Mouse (Mus musculus) gastrocnemius, adult 2 months (tissue): ENCODE results near the gene Timeless. TPM values are rescaled to one million over a fixed set of nuclear protein-coding genes. Genes with fewer than 3 reads are reported as not detected.
"Not testable (repeated sequence)": the region's sequence is repeated elsewhere in the genome, so short reads cannot be mapped to it uniquely, and the experiment has no call there.

Experiments used
- DNase-seq: peaks from one replicate; pipeline ENCODE4 v3.0.0; 2022
- H3K27ac ChIP-seq: fragments of 200-600 bp; 2 replicates; pipeline ENCODE4 v1.8.1; 2022; ENCODE audit warnings: mild to moderate bottlenecking
- H3K4me3 ChIP-seq: fragments of 200-600 bp; 2 replicates; pipeline ENCODE4 v1.8.1; 2022; ENCODE audit warnings: mild to moderate bottlenecking, moderate library complexity
- CTCF ChIP-seq: fragments of 200-600 bp; IDR thresholded peaks from 2 replicates; pipeline ENCODE4 v1.8.1; 2022; ENCODE audit warnings: antibody characterized with exemption, mild to moderate bottlenecking, moderate library complexity
- intact Hi-C: fragments of 180-260 bp; cut with DNase I; formaldehyde crosslinking; loops from one replicate; pipeline ENCODE4 v1.15.1; 2025
- total RNA-seq, 2 experiments: library from RNA; stranded (reverse); gene quantifications; 2 replicates each; pipeline ENCODE4 v1.2.3; 2021

The Timeless gene
- total RNA-seq, 2 experiments from 2014 or later: 1.8 to 2.5 TPM

DNA sequence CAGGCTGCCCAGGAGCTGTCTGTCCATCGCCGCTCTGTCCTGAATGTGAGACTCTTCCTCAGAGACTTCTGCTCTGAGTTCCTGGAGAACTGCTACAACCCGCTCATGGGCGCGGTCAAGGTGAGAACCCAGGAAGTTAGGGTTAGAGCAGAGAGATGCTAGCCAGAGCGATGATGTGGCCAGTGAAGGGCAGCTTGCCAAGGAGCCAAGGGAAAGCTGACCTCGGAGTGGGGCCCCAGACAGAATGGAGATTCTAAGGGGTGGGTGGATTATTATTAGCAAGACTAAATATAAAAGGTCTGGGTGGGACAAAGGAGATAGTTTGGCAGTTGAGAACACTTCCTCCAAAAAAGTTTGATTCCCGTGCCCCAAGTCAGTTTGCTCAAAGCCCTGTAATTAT is 11.4 kb downstream of the Timeless start:
- no peak for TF ChIP-seq CTCF
- intact Hi-C loops: no loop called here
- Histone ChIP-seq H3K4me3 (no peak overlapping the region), H3K27ac (no peak overlapping the region)
- DNase-seq: no peak

GRCm38 (mm10) chr10:128244121-128244520 is 12.3 kb downstream of the Timeless start:
- intact Hi-C loops: no loop called here
- DNase-seq: no peak
- Histone ChIP-seq H3K27ac (no peak overlapping the region), H3K4me3 (no peak overlapping the region)
- TF ChIP-seq CTCF: no peak

DNA sequence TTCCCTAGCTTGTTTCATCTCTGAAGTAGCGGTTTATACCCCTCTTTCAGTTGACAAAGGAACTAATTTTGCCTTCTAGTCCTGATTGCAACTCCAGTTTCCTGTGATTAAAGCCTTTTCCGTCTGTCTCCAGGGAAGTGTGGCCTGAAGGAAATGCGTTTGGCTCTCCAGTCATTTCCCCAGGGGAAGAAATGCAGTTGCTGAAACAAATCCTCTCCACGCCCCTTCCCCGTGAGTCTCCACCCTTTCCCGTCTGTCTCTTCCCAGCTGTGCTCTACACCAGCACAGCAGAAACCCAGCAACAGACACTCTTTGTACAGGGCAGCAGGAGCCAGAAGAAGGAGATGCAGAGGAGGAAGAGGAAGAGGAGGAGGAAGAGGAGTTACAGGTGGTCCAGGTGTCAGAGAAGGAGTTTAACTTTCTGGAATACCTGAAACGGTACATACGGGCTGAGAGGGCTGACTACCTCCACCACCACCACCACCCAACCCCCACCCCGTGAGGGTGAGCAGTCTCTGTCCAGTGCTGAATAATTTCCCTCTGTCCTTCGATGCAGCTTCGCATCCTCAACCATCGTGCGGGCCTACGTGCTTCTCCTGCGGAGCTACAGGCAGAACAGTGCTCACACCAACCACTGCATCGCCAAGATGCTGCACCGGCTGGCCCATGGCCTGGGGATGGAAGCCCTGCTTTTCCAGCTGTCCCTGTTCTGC is 15.3 kb downstream of the Timeless start:
- H3K4me3 ChIP-seq: peak overlapping the region; percentile 71
- TF ChIP-seq CTCF: no peak
- peak overlapping the region; percentile 85 for H3K27ac ChIP-seq
- intact Hi-C loops: no loop called here
- peak; percentile 69 for DNase-seq

DNA sequence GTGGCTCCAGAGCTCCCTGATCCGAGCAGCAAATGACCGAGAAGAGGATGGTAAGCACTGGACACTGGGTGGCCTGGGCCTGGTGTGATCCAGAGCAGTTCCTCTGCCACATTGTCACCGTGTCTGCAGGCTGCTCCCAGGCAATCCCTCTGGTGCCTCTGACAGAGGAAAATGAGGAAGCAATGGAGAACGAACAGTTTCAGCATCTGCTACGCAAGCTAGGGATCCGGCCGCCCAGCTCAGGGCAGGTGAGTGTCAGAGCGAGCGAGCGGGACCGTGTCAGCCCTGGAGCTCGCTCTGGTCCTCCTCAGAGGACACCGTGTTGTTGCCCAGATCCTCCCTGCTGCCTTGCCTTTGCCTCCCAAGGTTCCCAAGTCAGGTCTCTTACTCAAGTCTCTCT is 18.7 kb downstream of the Timeless start:
- H3K4me3 ChIP-seq: no peak overlapping the region
- no peak for TF ChIP-seq CTCF
- intact Hi-C loops: no loop called here
- no peak overlapping the region for H3K27ac ChIP-seq
- no peak for DNase-seq

DNA sequence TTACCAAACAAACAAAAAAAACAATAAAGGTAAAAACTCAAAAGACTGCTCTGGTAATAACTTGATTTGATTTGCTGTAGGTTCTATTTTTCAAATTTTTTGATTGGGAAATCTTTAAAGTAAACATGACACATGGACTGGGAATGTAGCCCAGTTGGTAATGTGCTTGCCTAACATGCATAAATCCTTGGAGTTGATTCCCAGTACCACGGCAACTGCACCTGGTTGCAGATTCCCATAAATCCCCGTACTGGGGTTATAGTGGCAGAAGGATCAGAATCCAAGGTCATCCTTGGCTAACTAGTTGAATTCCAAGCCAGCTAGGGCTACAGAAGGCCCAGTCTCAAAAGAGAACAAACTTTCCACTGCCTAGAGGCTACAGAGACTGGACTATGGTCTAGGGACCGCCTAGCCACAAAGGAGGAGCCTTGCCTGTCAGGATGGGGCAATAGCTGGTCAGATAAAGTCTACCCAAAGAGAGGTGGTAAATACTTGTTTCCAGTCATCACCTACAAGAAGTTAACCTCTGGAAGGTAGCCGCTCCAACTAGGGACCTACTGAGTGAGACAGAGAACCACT is 21.9 kb downstream of the Timeless start, which contains the start of gene Apon:
TSS of gene Apon (plus strand) at position 420 of the 579 bp plus-strand sequence.
- no peak for DNase-seq

GRCm38 (mm10) chr10:128255925-128256324 is 24.1 kb downstream of the Timeless start:
- Histone ChIP-seq H3K4me3 (no peak overlapping the region), H3K27ac (no peak overlapping the region)
- intact Hi-C loops: no loop called here
- no peak for TF ChIP-seq CTCF
- DNase-seq: no peak

More for the DNA sequence above, 21.9 kb downstream of the Timeless start, which contains the start of gene Apon:
- Histone ChIP-seq H3K4me3 (no peak within 1 kb of the TSS), H3K27ac (no peak within 1 kb of the TSS)
- TF ChIP-seq CTCF: no peak
- intact Hi-C loops: no loop called here

DNA sequence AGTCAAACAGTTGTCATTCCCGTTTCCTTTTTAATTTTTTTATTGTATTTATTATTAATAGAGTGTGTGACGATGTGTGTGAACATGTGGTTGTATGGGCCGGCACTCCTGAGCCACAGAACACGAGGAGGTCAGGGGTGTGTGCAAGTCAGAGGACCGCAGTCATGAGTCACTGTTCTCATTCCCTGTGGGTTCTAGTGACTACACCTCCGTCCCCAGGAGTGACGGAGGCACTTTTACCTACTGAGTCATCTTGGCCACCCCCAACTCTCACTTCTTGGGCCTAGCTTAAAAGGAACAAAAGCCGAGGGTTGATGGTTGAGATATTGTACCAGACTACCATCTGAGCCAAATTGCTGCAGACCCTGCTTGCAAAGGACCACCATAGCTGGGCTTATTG is 24.5 kb downstream of the Timeless start:
- no peak overlapping the region for H3K27ac ChIP-seq
- TF ChIP-seq CTCF: no peak
- no peak for DNase-seq
- no peak overlapping the region for H3K4me3 ChIP-seq
- intact Hi-C loops: no loop called here

GRCm38 (mm10) chr10:128258953-128259352 is 27.1 kb downstream of the Timeless start:
- no peak overlapping the region for H3K4me3 ChIP-seq
- H3K27ac ChIP-seq: peak overlapping the region; percentile 28; the same call in 1 of the 2 replicates
- intact Hi-C loops: no loop called here
- no peak for DNase-seq
- no peak for TF ChIP-seq CTCF

GRCm38 (mm10) chr10:128259946-128260345 is 28.1 kb downstream of the Timeless start:
- no peak overlapping the region for H3K4me3 ChIP-seq
- DNase-seq: no peak
- intact Hi-C loops: no loop called here
- no peak for TF ChIP-seq CTCF
- no peak overlapping the region for H3K27ac ChIP-seq

GRCm38 (mm10) chr10:128260376-128260775 is 28.5 kb downstream of the Timeless start:
- DNase-seq, H3K27ac ChIP-seq, H3K4me3 ChIP-seq, intact Hi-C loops: not testable (repeated sequence)

DNA sequence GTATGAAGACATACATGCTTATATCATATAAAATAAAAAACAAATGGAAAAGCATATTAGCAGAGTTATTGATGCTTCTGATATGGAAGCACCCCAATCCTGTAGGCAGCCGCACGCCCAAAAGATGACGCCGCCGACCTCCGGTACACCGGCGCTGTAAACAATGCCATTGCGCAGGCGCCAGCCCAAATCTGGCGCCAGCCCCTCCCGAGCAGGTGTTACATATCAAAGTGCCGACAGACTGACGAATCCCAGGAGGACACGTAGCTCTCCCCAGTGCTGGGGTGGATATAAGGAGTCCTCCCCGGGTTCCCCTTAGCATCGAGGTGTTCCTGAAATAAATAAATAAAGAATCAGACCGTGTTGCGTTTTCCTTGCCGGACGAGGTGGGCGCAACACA is 30.4 kb downstream of the Timeless start:
- no peak for DNase-seq
- H3K27ac ChIP-seq: no peak overlapping the region
- no peak for TF ChIP-seq CTCF
- intact Hi-C loops: no loop called here
- H3K4me3 ChIP-seq: no peak overlapping the region

DNA sequence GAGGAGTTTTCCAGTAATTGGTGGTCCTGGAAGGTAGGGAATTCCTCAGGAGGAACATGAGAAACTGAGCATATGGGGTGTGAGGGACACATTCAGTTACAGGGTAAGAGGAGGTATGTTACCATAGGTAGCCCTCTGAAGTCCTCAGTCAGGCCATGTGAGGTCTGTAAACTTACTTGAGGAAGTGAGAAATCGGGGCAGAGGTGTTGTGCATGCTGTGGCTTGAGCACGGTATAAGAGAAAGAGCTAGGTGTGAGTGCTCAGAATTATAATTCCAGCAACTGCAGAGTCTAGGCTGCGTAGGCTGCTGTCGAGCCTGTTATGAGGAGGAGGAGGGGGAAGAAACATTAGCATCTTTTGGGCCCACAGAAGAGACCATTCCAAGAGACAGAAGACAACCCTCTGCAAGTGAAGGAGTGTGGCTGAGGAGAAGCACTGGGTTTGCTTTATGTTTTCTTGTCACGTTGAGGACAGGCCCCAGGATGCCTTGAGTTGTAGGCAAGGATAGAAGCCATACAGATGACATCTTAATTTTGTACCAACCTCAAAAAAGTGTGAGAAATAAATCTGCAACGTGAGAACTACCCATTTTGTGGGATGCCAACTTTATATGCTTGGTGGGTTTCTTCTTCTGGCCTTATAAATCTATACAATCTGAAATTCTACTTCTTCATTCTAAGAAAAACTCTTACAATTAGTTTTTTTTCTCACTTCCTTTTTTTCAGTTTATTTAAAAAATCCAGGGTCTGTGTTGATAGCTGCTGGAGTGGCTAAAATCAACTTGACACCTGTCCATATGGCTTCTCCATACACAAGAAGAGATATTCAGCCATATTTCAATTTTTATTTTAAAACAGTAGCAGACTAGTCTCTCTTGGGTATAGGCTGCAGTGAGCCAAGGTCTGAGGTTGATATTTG is 31.8 kb downstream of the Timeless start:
- DNase-seq: no peak
- intact Hi-C loops: no loop called here

DNA sequence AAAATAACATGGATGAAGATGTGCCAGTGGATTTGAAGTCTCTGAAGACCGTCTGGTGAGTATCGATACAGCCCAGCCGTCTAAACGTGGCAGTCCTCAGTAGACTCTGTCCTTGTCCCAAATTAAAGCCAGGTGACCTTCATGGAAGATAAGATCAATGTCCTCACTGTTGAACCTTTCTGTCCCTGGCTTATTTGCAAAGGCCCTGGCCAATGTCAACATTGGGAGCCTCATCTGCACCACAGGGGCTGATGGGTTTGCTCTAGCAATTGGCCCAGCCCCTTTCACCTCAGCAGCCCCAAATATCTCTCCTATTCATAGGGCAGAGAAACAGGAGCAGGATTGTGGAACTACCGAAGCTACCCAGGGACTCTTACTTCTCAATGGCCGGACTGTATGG is 36.5 kb downstream of the Timeless start, which contains the start of gene Apof:
TSS of gene Apof (plus strand) at position 301 of the 400 bp plus-strand sequence.
- DNase-seq: no peak
- peak within 1 kb of the TSS; percentile 92 for H3K27ac ChIP-seq
- no peak within 1 kb of the TSS for H3K4me3 ChIP-seq
- no peak for TF ChIP-seq CTCF
- intact Hi-C loops: no loop called here

More for the DNA sequence above, 31.8 kb downstream of the Timeless start:
- H3K4me3 ChIP-seq: no peak overlapping the region
- no peak for TF ChIP-seq CTCF
- H3K27ac ChIP-seq: no peak overlapping the region
